Mouse (Mus musculus) limb, embryonic 13.5 days (tissue): ENCODE data around the gene Lrg1. TPM values are rescaled to one million over a fixed set of nuclear protein-coding genes. Genes with fewer than 3 reads are reported as not detected.

Source experiments
- ATAC-seq: fragments of 200-750 bp; cut with Nextera tagmentation; 2 replicates; pipeline ENCODE4 v1.8.0; 2017; ENCODE audit warnings: low read depth, moderate number of reproducible peaks, moderate TSS enrichment; ENCODE audit not compliant: low FRiP score
- H3K27ac ChIP-seq: fragments of 300-500 bp; sonication (generic); 2 replicates; pipeline ENCODE4 v1.5.1; 2015; ENCODE audit warnings: inconsistent platforms, mild to moderate bottlenecking, moderate library complexity
- H3K27me3 ChIP-seq: fragments of 300-500 bp; sonication (generic); 2 replicates; pipeline ENCODE4 v1.6.1; 2015; ENCODE audit warnings: mild to moderate bottlenecking, inconsistent platforms
- H3K36me3 ChIP-seq: fragments of 300-500 bp; sonication (generic); 2 replicates; pipeline ENCODE4 v1.6.1; 2015; ENCODE audit warnings: inconsistent platforms, mild to moderate bottlenecking, moderate library complexity
- H3K4me1 ChIP-seq: fragments of 300-500 bp; sonication (generic); 2 replicates; pipeline ENCODE4 v1.6.1; 2015; ENCODE audit warnings: inconsistent platforms
- H3K4me2 ChIP-seq: fragments of 300-500 bp; sonication (generic); replicated peaks from 2 replicates; pipeline ENCODE4 v1.6.1; 2015; ENCODE audit warnings: inconsistent platforms, mild to moderate bottlenecking, moderate library complexity
- H3K4me3 ChIP-seq: fragments of 300-500 bp; sonication (generic); 2 replicates; pipeline ENCODE4 v1.5.1; 2015; ENCODE audit warnings: moderate library complexity, mild to moderate bottlenecking, inconsistent platforms
- H3K9ac ChIP-seq: fragments of 300-500 bp; sonication (generic); 2 replicates; pipeline ENCODE4 v1.6.1; 2015; ENCODE audit warnings: mild to moderate bottlenecking, inconsistent platforms
- H3K9me3 ChIP-seq: fragments of 300-500 bp; sonication (generic); 2 replicates; pipeline ENCODE4 v1.6.1; 2016; ENCODE audit warnings: inconsistent platforms
- WGBS: fragments of 180-500 bp; shearing (Covaris S2); methylation state at CpG from one replicate; pipeline ENCODE4 v1.1.7; 2015; 5-methylcytosine and 5-hydroxymethylcytosine counted together
- polyA plus RNA-seq: library from polyadenylated mRNA; unstranded; fragments of >200 nt; fragmentation: Nextera tagmentation; extraction: Ambion mirVana; gene quantifications from 2 replicates; pipeline ENCODE4 v1.2.1, GENCODE M21; 2015

Lrg1 gene
- polyA plus RNA-seq, 1 experiment from 2014 or later: 0.37 TPM

DNA sequence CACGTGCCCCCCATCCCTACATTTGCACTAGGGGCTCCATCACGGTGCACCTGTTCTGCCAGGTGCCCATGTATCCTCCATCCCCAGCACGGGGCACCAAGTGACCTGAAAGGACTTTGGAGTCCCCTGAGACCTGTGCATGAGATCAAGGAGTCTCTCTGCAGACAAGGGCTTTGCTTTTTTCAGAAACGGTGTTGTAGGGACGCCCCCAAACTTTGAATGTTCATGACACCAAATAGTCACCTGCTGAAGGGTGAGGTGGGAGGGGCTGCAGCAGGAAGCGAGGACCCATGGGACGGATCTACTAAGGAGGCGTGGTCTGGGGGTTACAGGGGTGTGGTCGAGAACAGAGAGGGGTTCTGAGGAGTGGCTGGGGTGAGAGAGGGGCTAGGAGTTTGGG is 26.5 kb upstream of the Lrg1 start:
- H3K4me2 ChIP-seq: peak overlapping the region; percentile 51
- H3K27me3 ChIP-seq: peaks cover 93% of the 10 kb centered on the region
- peak overlapping the region; percentile 28 for H3K4me3 ChIP-seq
- H3K36me3 ChIP-seq: no peaks in the 10 kb centered on the region
- ATAC-seq: no peak
- H3K9ac ChIP-seq: no peak overlapping the region
- H3K27ac ChIP-seq: no peak overlapping the region
- H3K9me3 ChIP-seq: no peaks in the 10 kb centered on the region
- peaks cover 18% of the 10 kb centered on the region for H3K4me1 ChIP-seq
- WGBS: 18% methylated on average over 9 of the region's 9 CpGs

DNA sequence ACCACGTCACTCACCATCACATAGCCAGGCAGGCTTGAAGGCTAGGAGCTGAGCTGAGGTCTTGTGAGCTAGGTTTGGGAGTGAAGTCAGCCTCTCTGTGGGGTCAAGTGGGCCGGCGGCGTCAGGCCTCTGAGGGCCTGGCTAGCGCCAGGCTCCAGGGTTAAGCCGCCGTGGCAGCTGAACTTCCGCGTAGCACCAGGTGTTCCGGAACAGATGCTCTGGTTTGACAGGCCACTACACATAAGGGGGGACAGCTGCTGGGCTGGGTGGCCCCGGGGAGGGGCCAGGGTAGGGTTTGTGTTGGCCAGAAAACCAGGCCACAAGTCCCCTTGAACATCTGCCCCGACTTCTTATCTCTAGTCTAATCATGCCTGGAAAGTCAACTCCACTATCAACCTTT is 25.6 kb upstream of the Lrg1 start:
- Histone ChIP-seq H3K9me3 (no peaks in the 10 kb centered on the region), H3K4me3 (no peak overlapping the region), H3K27me3 (peaks cover 96% of the 10 kb centered on the region), H3K27ac (no peak overlapping the region), H3K4me1 (peaks cover 20% of the 10 kb centered on the region), H3K36me3 (no peaks in the 10 kb centered on the region), H3K4me2 (no peak overlapping the region), H3K9ac (no peak overlapping the region)
- ATAC-seq: peak; percentile 38; the same call in 1 of the 2 replicates
- WGBS: 47% methylated on average over 12 of the region's 12 CpGs

GRCm38 (mm10) chr17:56146131-56146530 is 24.3 kb upstream of the Lrg1 start:
- no peak for ATAC-seq

GRCm38 (mm10) chr17:56144546-56144945 is 22.7 kb upstream of the Lrg1 start:
- Histone ChIP-seq H3K4me3 (no peak overlapping the region), H3K4me1 (peaks cover 36% of the 10 kb centered on the region), H3K9me3 (no peaks in the 10 kb centered on the region), H3K27me3 (peaks cover 100% of the 10 kb centered on the region), H3K27ac (no peak overlapping the region), H3K4me2 (no peak overlapping the region), H3K9ac (no peak overlapping the region), H3K36me3 (no peaks in the 10 kb centered on the region)
- WGBS: 61% methylated on average over 9 of the region's 9 CpGs
- ATAC-seq: no peak

More at GRCm38 (mm10) chr17:56146131-56146530, 24.3 kb upstream of the Lrg1 start:
- Histone ChIP-seq H3K27me3 (peaks cover 100% of the 10 kb centered on the region), H3K4me3 (no peak overlapping the region), H3K36me3 (no peaks in the 10 kb centered on the region), H3K9ac (peak overlapping the region; percentile 19; the same call in 1 of the 2 replicates), H3K27ac (no peak overlapping the region), H3K9me3 (no peaks in the 10 kb centered on the region), H3K4me2 (no peak overlapping the region), H3K4me1 (peaks cover 33% of the 10 kb centered on the region)
- WGBS: 12% methylated on average over 9 of the region's 9 CpGs

DNA sequence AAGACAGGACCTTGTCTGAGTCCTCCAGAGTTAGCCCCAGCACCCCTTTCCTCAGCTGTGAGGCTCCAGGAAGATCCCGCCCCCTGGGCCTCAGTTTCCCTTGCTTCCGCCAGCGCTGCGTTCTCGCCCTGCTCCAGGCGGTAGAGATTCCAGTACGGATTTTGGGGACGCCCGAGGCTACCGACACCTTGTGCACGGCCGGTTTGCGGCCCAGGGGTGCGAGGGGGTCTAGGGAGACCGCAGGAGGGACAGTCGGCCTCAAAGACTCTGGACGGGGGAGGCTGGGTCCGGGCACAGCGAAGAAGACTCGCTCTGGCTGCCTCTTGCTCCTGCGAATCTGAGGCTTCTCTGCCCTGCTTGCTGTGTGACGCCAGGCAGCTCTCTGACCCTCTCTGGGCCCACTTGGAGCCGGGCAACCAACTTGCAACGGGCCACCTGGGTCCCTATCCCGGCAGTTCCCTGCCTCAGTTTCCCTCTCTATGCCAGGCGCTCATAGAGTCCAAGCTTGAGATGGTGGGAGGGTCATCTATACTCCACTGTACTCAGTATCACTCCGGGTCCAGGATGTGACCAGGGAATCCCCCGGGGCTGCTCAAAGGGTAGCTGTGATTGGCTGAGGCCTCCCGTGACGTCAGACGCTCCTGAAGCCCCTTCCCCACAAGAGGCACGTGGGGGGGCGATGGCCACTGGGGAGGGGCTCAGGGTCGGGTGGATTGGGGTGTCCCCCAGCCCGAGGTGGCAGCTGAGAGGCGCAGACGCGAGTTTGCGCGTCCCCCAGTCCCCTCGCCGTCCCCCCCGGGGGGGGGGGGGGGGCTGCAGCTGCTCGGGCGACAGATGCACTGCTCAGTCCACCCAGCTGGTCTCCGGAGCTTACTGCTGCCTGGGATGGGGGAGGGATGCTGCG is 20.2 kb upstream of the Lrg1 start:
- under 1% methylated on average over 44 of the region's 47 CpGs for WGBS
- ATAC-seq: peak; percentile 45
- H3K36me3 ChIP-seq: no peaks in the 10 kb centered on the region

GRCm38 (mm10) chr17:56139858-56140595 is 18.2 kb upstream of the Lrg1 start, which contains the start of gene Sema6b:
Gene Sema6b, minus strand, starts transcription at chr17:56140343.
- Histone ChIP-seq H3K36me3 (no peaks in the 10 kb centered on the region), H3K9ac (peak within 1 kb of the TSS; percentile 72), H3K9me3 (no peaks in the 10 kb centered on the region), H3K27ac (no peak within 1 kb of the TSS), H3K27me3 (peaks cover 93% of the 10 kb centered on the region), H3K4me2 (peak within 1 kb of the TSS; percentile 98), H3K4me1 (peaks cover 29% of the 10 kb centered on the region), H3K4me3 (peak within 1 kb of the TSS; percentile 75)
- ATAC-seq: peak; percentile 3; the same call in 1 of the 2 replicates
- WGBS: 1% methylated on average over 79 of the region's 79 CpGs

More for the DNA sequence above, 20.2 kb upstream of the Lrg1 start:
- Histone ChIP-seq H3K4me2 (peak overlapping the region; percentile 75), H3K27me3 (peaks cover 100% of the 10 kb centered on the region), H3K4me1 (peaks cover 35% of the 10 kb centered on the region), H3K27ac (no peak overlapping the region), H3K4me3 (peak overlapping the region; percentile 45), H3K9me3 (no peaks in the 10 kb centered on the region), H3K9ac (peak overlapping the region; percentile 53)

DNA sequence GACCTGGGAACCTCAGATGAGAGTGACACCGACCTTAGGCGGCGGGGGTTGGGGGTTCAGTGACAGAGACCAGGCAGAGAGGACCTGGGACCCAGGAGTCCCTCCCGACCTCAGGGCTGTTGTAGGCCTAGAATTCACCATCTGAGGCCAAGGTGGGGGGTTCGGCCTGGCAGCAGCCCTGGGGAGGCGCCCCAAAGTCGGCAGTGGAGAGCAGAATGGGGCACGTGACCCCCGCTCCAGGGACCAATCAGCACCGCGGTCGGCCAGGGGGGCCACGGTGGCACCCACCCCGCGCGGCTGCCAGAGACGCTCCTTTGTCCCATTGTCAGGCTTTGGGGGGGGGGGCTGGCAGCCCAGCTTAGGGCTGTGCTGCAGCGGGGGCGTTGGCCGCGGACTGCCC is 17.6 kb upstream of the Lrg1 start:
- ATAC-seq: no peak
- Histone ChIP-seq H3K4me3 (peak overlapping the region; percentile 75), H3K9me3 (no peaks in the 10 kb centered on the region), H3K4me1 (peaks cover 34% of the 10 kb centered on the region), H3K36me3 (no peaks in the 10 kb centered on the region), H3K27ac (no peak overlapping the region), H3K4me2 (peak overlapping the region; percentile 98), H3K9ac (peak overlapping the region; percentile 72), H3K27me3 (peaks cover 89% of the 10 kb centered on the region)
- 4% methylated on average over 20 of the region's 21 CpGs for WGBS

DNA sequence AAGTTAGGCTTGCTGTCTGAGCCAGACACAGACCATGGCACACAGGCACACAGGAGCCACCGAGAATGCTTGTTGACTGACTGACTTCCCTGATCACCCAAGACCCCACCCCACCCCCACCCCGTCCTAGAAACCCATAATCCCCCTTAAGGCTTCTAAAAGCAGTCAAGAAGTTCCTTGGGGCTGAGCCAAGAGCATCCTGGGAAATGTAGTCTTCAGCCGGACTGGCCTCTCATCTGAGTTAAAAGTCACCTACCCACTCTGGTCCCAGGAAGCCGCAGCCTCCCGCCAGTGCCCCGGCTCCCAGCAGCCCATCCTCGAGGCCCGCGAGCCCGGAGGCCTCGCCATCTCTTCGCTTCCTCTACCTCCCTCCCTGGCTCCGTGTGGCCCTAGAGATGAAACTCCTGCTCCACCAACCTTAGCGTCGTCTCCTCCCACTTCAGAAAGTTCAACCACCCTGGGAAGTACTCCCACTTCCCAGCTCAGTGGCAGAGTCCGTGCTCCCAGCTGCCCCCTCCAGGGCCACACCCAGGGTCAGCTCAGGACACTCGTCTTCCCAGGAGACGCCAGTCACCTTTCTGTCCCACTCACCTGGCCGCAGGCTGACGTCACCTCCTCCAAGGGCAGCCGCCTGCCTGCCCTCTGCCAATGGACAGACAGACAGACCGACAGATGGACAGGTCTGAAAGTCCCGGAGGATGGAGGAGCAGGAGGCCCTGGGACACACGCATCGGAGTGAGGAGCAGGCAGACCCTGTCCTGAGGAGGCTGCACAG is 16.2 kb upstream of the Lrg1 start:
- Histone ChIP-seq H3K9me3 (no peaks in the 10 kb centered on the region), H3K9ac (0 out of 2 replicates have a peak overlapping the region, but pooled peaks have one; percentile 43), H3K36me3 (no peaks in the 10 kb centered on the region), H3K4me2 (peak overlapping the region; percentile 98), H3K27me3 (peaks cover 76% of the 10 kb centered on the region), H3K4me1 (peaks cover 47% of the 10 kb centered on the region), H3K27ac (no peak overlapping the region), H3K4me3 (peak overlapping the region; percentile 75; the same call in 1 of the 2 replicates)
- no peak for ATAC-seq
- WGBS: 15% methylated on average over 25 of the region's 25 CpGs

DNA sequence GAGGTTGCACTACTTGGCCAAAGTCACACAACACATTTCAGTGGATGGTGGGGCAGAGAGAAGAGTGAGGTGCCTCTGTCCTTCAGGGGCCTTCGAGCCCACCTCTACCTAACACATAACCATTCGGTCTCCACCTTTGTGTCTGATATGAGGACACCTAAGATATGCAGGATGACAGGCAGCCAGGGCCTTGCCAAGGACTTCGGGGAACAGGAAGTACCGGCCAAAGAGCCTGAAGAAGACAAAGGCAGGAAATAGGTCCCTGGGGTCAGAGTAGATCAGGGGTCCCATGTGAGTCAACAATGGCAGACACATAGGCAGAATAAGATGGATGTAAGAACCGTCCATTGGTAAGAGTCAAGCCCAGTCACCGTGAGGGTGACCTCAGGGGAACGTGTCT is 14.8 kb upstream of the Lrg1 start:
- Histone ChIP-seq H3K4me3 (no peak overlapping the region), H3K36me3 (no peaks in the 10 kb centered on the region), H3K9ac (no peak overlapping the region), H3K27me3 (peaks cover 61% of the 10 kb centered on the region), H3K27ac (no peak overlapping the region), H3K4me2 (no peak overlapping the region), H3K9me3 (no peaks in the 10 kb centered on the region), H3K4me1 (peaks cover 37% of the 10 kb centered on the region)
- no peak for ATAC-seq
- 90% methylated on average over 7 of the region's 7 CpGs for WGBS

DNA sequence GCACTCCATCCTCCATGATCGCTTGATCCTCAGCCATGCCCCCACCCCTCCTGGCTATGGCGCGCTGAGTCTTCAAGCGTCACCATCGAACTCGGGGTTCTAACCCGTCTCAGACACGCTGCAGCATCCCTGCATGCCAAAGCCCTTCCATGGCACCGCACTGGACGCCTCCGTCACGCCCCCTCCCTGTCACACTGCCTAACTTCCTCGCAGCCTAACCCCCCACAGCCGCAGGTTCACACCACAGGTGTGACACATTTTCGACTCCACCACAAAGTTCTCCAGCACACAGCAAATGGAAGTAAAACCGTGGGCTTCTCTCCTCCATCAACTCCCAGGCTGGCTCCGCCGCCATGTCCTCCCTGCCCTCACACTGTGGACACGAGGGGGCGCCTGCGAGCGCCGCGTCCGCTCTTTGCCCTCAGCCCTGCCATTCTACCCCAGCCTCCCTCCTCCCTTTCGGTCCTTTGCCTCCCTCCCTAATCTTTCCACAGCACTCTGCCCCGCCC is 12.7 kb upstream of the Lrg1 start:
- peak overlapping the region; percentile 48; the same call in 1 of the 2 replicates for H3K9ac ChIP-seq
- no peaks in the 10 kb centered on the region; the same call in none of the 2 replicates for H3K36me3 ChIP-seq
- 2% methylated on average over 27 of the region's 27 CpGs for WGBS
- no peaks in the 10 kb centered on the region for H3K9me3 ChIP-seq
- no peak for ATAC-seq
- no peak overlapping the region for H3K27ac ChIP-seq
- H3K4me2 ChIP-seq: peak overlapping the region; percentile 67
- H3K4me3 ChIP-seq: peak overlapping the region; percentile 34
- peaks cover 40% of the 10 kb centered on the region for H3K27me3 ChIP-seq
- H3K4me1 ChIP-seq: peaks cover 29% of the 10 kb centered on the region
